Mouse (Mus musculus) bone marrow, adult 2 months (tissue): Measurements from ENCODE around the gene Immp2l.

Experiments
- CTCF ChIP-seq: fragments of 200-500 bp; IDR thresholded peaks from 2 replicates; pipeline ENCODE4 v1.5.1; 2011; ENCODE audit warnings: low read length, control low read depth; ENCODE audit not compliant: control insufficient read depth, insufficient read depth
- POLR2A ChIP-seq: fragments of 200-500 bp; IDR thresholded peaks from 2 replicates; pipeline ENCODE4 v1.6.1; 2011; ENCODE audit warnings: low read depth, mild to moderate bottlenecking, control low read depth, low read length, borderline replicate concordance; ENCODE audit not compliant: control insufficient read depth

DNA sequence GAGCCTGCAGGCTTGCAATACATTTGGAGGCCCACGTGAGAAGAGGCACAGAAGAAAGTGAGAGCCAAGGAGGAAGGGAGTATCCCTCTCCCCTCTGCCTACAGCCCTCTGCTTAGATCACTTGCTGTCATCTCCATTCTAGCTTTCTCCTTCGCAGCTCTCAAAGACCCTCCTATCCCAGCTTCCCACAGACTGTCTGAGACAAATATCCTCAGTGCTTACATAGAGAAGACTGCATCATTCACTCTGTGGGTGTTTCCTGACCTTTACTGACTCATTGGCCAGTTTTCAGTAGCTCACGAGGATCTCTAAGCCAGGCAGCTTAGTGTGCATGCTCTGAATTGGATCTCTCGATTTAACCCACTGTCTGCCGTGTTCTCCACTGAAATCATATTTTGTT lies 495.0 kb downstream of the Immp2l start:
- TF ChIP-seq CTCF (no peak), POLR2A (no peak)
